Mouse (Mus musculus) neural tube, embryonic 12.5 days (tissue): Measurements from ENCODE around the gene Dcaf4. TPM values are rescaled to one million over a fixed set of nuclear protein-coding genes. Genes with fewer than 3 reads are reported as not detected.

Experiments used
- ATAC-seq: fragments of 200-750 bp; cut with Nextera tagmentation; 2 replicates; pipeline ENCODE4 v1.8.0; 2017; ENCODE audit warnings: low read depth, mild to moderate bottlenecking, moderate TSS enrichment, moderate library complexity; ENCODE audit not compliant: low FRiP score
- H3K27ac ChIP-seq: fragments of 300-500 bp; sonication (generic); 2 replicates; pipeline ENCODE4 v1.5.1; 2016
- H3K27me3 ChIP-seq: fragments of 300-500 bp; sonication (generic); replicated peaks from 2 replicates; pipeline ENCODE4 v1.6.1; 2016; ENCODE audit warnings: mild to moderate bottlenecking
- H3K36me3 ChIP-seq: fragments of 300-500 bp; sonication (generic); 2 replicates; pipeline ENCODE4 v1.6.1; 2016; ENCODE audit warnings: mild to moderate bottlenecking
- H3K4me1 ChIP-seq: fragments of 300-500 bp; sonication (generic); 2 replicates; pipeline ENCODE4 v1.6.1; 2016
- H3K4me2 ChIP-seq: fragments of 300-500 bp; sonication (generic); replicated peaks from 2 replicates; pipeline ENCODE4 v1.6.1; 2016; ENCODE audit warnings: mild to moderate bottlenecking
- H3K4me3 ChIP-seq: fragments of 300-500 bp; sonication (generic); 2 replicates; pipeline ENCODE4 v1.5.1; 2016
- H3K9ac ChIP-seq: fragments of 300-500 bp; sonication (generic); 2 replicates; pipeline ENCODE4 v1.6.1; 2016; ENCODE audit warnings: mild to moderate bottlenecking
- H3K9me3 ChIP-seq: fragments of 300-500 bp; sonication (generic); 2 replicates; pipeline ENCODE4 v1.6.1; 2016; ENCODE audit warnings: mild to moderate bottlenecking
- WGBS: fragments of 180-500 bp; shearing (Covaris S2); methylation state at CpG from one replicate; pipeline ENCODE4 v1.1.7; 2016; 5-methylcytosine and 5-hydroxymethylcytosine counted together
- polyA plus RNA-seq: library from polyadenylated mRNA; unstranded; fragments of >200 nt; fragmentation: Nextera tagmentation; extraction: Ambion mirVana; gene quantifications from 2 replicates; pipeline ENCODE4 v1.2.1, GENCODE M21; 2016

Gene Dcaf4
- polyA plus RNA-seq, 1 experiment from 2014 or later = 30.2 TPM

DNA sequence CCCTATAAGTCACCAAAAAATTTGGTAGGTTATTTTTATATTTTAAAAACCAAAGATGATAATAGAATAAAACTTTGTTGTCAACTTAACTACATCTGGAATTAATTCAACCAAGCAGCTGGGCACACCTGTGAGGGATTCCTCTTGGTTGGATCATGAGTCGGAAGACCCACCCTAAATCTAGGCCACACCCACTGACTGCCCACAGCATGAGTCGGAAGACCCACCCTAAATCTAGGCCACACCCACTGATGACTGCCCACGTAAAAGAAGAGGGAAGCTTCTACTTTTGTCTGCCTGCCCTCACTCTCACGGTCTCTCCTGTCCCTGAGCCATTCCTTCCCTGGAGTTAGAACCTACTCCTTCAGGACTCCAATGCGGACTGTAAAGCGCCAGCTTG, 39.9 kb downstream of the Dcaf4 start:
- no peak overlapping the region for H3K4me2 ChIP-seq
- H3K9ac ChIP-seq = no peak overlapping the region
- H3K4me1 ChIP-seq = no peaks in the 10 kb centered on the region
- no peak for ATAC-seq
- no peaks in the 10 kb centered on the region for H3K27me3 ChIP-seq
- peaks cover 81% of the 10 kb centered on the region for H3K36me3 ChIP-seq
- no peak overlapping the region for H3K4me3 ChIP-seq
- 69% methylated on average over 6 of the region's 6 CpGs for WGBS
- H3K27ac ChIP-seq = no peak overlapping the region
- no peaks in the 10 kb centered on the region for H3K9me3 ChIP-seq

DNA sequence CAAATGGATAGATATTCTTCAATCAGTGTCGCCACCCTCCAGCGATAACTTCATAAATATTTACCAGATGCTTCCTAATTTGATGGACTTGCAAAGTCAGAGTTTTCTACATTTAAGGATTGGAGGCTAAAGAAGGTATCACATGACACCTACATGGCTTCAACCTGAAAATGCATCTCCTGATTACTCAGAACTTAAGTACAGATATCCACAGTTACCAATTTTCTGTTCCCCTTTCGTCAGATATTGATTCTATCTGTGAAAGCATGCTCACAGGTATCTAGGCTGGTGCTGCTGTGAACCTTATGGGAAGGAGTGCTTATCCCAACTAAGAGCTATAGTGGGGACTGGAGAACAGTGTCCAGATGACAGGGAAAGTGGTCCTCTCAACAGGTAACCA, 42.3 kb downstream of the Dcaf4 start:
- peaks cover 78% of the 10 kb centered on the region for H3K36me3 ChIP-seq

DNA sequence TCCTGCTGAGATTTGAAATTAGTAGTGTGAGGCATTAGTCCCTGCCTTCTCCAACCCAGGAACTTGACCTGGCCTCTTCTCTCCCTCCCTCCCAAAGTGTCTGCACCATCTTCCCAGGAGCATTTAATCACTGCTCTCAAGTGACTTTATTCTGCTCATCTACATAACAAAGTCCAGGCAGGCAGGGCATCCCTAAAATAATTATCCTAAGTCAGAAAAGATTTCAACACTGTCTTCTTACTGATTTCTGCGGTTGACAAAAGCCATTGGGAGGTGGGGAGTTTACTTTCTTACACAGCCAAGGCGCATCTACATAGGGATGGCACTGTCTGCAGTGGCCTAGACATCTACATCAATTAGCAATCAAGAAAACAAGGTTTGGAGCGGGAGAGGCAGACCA, 49.6 kb downstream of the Dcaf4 start:
- Histone ChIP-seq H3K36me3 (peaks cover 77% of the 10 kb centered on the region), H3K9me3 (no peaks in the 10 kb centered on the region), H3K4me1 (no peaks in the 10 kb centered on the region), H3K4me2 (no peak overlapping the region), H3K4me3 (no peak overlapping the region), H3K9ac (no peak overlapping the region), H3K27me3 (no peaks in the 10 kb centered on the region), H3K27ac (no peak overlapping the region)
- ATAC-seq = no peak
- WGBS = 77% methylated on average over 3 of the region's 3 CpGs

More for the DNA sequence above, 42.3 kb downstream of the Dcaf4 start:
- ATAC-seq = no peak
- Histone ChIP-seq H3K9ac (no peak overlapping the region), H3K4me3 (no peak overlapping the region), H3K9me3 (no peaks in the 10 kb centered on the region), H3K27me3 (no peaks in the 10 kb centered on the region), H3K4me1 (no peaks in the 10 kb centered on the region), H3K27ac (no peak overlapping the region), H3K4me2 (no peak overlapping the region)
- 95% methylated on average over 3 of the region's 3 CpGs for WGBS

DNA sequence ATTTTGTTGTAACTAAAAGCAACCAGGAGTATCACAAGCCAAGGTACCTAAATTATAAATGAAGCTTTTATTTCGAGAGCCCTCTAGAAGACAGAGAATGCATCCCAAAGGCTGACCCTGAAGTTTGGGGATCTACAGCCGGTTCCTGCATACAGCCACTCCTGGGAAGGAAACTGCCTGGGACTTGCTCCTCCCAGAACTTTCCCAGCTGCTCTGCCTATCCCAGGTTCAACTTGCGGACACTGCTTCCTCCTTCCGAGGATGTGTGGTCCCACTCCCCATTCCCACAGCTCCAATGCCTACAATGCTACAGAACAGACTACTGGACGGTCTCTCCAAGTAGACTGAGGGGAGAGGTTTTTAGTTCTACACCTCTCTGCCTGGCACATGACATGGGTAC, 52.5 kb downstream of the Dcaf4 start:
- ATAC-seq = no peak
- Histone ChIP-seq H3K27ac (no peak overlapping the region), H3K4me1 (no peaks in the 10 kb centered on the region), H3K9ac (no peak overlapping the region), H3K4me3 (no peak overlapping the region), H3K4me2 (no peak overlapping the region), H3K9me3 (no peaks in the 10 kb centered on the region), H3K36me3 (peaks cover 71% of the 10 kb centered on the region), H3K27me3 (no peaks in the 10 kb centered on the region)
- 87% methylated on average over 5 of the region's 5 CpGs for WGBS

DNA sequence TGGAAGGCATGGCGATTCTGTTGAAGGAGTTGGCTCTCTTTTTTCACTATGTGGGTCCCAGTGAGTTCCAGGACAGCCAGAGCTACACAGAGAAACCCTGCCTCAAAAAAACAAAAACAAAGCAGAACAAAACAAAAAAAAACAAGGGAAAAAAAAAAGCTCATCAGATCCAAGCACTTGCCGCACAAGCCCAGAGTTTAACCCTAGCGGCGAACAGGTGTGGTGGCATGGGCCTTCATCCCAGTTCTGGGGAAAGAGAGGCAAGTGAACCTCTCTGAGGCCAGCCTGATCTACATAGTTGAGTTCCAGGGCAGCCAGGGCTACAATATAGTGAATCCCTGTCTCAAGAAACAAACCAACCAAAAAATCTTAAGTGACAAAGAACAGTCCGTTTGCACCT, 57.2 kb downstream of the Dcaf4 start:
- peaks cover 12% of the 10 kb centered on the region; the same call in 1 of the 2 replicates for H3K4me1 ChIP-seq

DNA sequence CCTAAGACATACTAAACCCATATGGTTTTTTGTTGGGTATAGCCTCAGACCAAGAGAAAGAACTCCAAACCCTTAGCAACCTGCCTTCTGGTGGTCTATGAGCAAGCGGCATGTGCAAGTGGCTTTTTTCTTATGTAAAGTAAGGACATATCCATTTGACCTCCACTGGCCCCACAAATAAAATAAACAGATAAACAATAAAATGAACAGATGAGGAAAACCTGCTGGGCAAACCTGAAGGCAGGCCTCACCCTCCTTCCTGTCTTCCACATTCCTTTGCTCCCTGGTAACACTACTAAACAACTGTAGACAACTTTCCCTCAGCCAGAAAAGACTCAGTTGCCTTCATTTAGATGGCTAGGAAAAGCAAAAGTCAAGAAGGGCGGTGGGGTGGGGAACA, 58.1 kb downstream of the Dcaf4 start:
- peaks cover 12% of the 10 kb centered on the region for H3K4me1 ChIP-seq
- H3K9me3 ChIP-seq = no peaks in the 10 kb centered on the region
- no peak overlapping the region for H3K9ac ChIP-seq
- no peak overlapping the region for H3K4me2 ChIP-seq
- H3K36me3 ChIP-seq = peaks cover 37% of the 10 kb centered on the region
- no peak overlapping the region for H3K27ac ChIP-seq
- WGBS = 83% methylated on average over 2 of the region's 2 CpGs
- H3K4me3 ChIP-seq = no peak overlapping the region
- ATAC-seq = no peak
- no peaks in the 10 kb centered on the region for H3K27me3 ChIP-seq

More for the DNA sequence above, 57.2 kb downstream of the Dcaf4 start:
- Histone ChIP-seq H3K4me2 (no peak overlapping the region), H3K9me3 (no peaks in the 10 kb centered on the region), H3K4me3 (no peak overlapping the region), H3K36me3 (peaks cover 42% of the 10 kb centered on the region), H3K27me3 (no peaks in the 10 kb centered on the region), H3K27ac (no peak overlapping the region), H3K9ac (no peak overlapping the region)
- no peak for ATAC-seq
- WGBS = 95% methylated on average over 5 of the region's 5 CpGs

DNA sequence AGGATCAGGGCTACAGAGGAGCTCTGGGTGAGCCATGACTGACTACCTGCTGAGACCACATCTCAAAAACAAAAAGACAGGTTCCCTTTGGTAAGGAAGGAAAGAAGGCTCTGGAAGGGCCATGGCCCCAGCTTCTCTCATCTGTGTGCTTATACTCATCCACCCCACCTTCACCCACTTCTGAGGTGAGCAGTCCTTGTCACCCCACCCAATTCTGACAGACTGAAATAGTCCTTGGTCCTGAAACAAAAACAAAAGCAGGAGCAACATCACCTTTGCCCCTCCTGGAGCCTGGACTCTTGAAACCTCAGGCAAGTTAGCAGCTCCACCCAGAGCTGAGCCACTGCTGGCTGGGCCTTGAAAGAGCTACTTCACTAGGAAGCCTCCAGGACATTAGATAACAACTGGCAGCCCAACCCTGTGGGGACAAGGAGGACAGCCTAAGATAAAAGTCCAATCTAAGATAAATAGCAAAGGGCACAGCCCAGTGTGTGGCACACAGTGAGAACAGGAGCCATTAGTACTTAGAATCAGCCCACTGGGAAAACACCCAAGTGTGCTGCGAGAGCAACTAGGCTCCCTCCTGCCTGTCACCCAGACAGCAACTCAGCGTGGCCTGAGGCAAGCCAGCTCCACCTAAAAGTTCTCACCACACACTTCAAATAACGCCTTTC, 58.8 kb downstream of the Dcaf4 start:
- H3K4me3 ChIP-seq = no peak overlapping the region
- H3K4me1 ChIP-seq = peaks cover 12% of the 10 kb centered on the region
- H3K27ac ChIP-seq = no peak overlapping the region
- WGBS = 50% methylated on average over 3 of the region's 3 CpGs
- ATAC-seq = no peak
- no peaks in the 10 kb centered on the region for H3K9me3 ChIP-seq
- no peaks in the 10 kb centered on the region for H3K27me3 ChIP-seq
- H3K36me3 ChIP-seq = peaks cover 36% of the 10 kb centered on the region
- no peak overlapping the region for H3K9ac ChIP-seq
- no peak overlapping the region for H3K4me2 ChIP-seq

DNA sequence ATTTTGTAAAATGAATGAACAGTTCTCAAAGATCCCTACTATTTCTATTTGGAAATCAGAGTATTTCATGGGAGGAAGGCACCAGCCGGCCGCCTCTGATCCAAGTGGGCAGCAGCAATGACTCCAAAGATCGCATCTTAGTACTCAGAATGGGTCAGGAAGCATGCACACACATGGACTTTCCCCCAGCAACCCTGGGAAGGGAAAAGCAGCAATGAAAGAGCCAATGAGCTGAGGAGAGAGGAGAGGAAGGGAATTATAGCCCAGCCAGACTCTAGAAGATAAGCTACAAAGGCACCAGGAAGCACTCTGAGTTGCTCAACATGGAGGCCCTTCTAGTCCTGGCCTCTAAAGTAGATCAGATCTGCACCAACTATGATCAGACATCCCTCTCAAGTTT, 60.0 kb downstream of the Dcaf4 start:
- no peak for ATAC-seq
- H3K27ac ChIP-seq = no peak overlapping the region
- H3K4me3 ChIP-seq = no peak overlapping the region
- no peak overlapping the region for H3K4me2 ChIP-seq
- no peaks in the 10 kb centered on the region for H3K9me3 ChIP-seq
- H3K9ac ChIP-seq = no peak overlapping the region
- H3K4me1 ChIP-seq = peaks cover 12% of the 10 kb centered on the region
- H3K36me3 ChIP-seq = peaks cover 34% of the 10 kb centered on the region; the same call in 1 of the 2 replicates
- WGBS = 94% methylated on average over 3 of the region's 3 CpGs
- H3K27me3 ChIP-seq = no peaks in the 10 kb centered on the region

DNA sequence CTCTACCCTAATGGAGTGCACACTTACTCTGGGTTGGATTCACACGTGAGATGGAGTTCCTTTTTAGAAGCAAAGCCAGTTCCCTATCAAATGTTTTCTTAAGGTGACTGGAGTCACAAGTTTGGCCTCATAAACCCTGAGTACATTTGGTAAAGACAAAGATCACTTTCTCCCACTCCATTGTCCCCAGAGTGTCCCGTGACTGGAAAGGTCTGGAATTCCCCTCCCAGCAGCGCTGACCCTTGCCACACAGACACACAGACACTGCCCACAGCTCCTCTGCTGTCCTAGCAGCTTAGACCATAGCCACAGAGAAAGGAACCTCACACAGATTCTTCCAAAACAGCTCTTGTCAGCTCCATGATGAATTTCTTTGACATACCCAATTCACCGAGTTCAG, 61.8 kb downstream of the Dcaf4 start:
- no peaks in the 10 kb centered on the region for H3K9me3 ChIP-seq
- H3K4me2 ChIP-seq = no peak overlapping the region
- H3K9ac ChIP-seq = no peak overlapping the region
- peaks cover 32% of the 10 kb centered on the region for H3K36me3 ChIP-seq
- H3K27me3 ChIP-seq = no peaks in the 10 kb centered on the region
- no peak for ATAC-seq
- H3K27ac ChIP-seq = no peak overlapping the region
- WGBS = 55% methylated on average over 4 of the region's 4 CpGs
- no peak overlapping the region for H3K4me3 ChIP-seq
- H3K4me1 ChIP-seq = peaks cover 12% of the 10 kb centered on the region

DNA sequence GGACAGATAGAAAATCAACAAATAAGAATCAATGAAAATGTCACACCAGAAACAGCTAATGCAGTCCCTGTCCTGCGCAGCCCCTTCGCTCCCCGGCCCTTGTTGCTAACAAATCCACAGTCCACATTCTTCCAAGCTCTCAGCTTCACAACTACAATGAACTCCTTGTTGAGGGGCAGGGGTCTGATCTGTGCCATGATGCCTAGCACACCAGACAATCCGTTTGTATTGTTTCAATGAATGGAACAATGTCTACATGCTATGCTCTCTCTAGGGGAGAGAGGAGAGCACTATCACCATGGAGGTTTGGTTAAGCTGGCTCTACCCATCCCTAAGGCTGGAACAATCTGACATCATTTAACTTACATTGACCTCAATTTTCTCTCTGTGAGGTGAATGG, 62.5 kb downstream of the Dcaf4 start:
- peaks cover 32% of the 10 kb centered on the region for H3K36me3 ChIP-seq
- peaks cover 12% of the 10 kb centered on the region for H3K4me1 ChIP-seq
- WGBS = 73% methylated on average over 4 of the region's 4 CpGs

DNA sequence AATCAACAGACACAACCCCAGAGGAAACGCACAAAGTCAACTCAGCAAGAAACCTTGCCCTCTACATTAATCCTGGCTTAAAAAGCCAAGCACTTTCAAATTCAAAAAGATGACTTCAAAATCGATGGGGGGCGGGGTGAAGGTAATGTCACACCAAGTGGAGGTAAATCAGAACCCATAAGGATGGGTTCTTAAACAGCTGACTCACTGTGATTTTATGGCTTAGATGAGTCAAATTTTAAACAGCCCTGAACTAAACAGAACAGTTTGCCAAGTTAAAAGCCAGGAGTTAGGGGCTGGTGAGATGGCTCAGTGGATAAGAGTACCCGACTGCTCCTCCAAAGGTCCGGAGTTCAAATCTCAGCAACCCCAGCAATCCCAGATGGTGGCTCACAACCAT, 66.4 kb downstream of the Dcaf4 start:
- peaks cover 4% of the 10 kb centered on the region; the same call in 1 of the 2 replicates for H3K4me1 ChIP-seq
- peaks cover 66% of the 10 kb centered on the region for H3K36me3 ChIP-seq
- WGBS = 95% methylated on average over 5 of the region's 5 CpGs
- no peak overlapping the region for H3K4me3 ChIP-seq
- H3K9ac ChIP-seq = no peak overlapping the region
- no peak overlapping the region for H3K4me2 ChIP-seq
- H3K27me3 ChIP-seq = no peaks in the 10 kb centered on the region
- H3K27ac ChIP-seq = no peak overlapping the region
- no peaks in the 10 kb centered on the region for H3K9me3 ChIP-seq
- no peak for ATAC-seq

More for the DNA sequence above, 62.5 kb downstream of the Dcaf4 start:
- H3K9ac ChIP-seq = no peak overlapping the region
- H3K4me2 ChIP-seq = no peak overlapping the region
- H3K27me3 ChIP-seq = no peaks in the 10 kb centered on the region
- H3K9me3 ChIP-seq = no peaks in the 10 kb centered on the region
- no peak overlapping the region for H3K4me3 ChIP-seq
- ATAC-seq = no peak
- H3K27ac ChIP-seq = no peak overlapping the region
